Mouse (Mus musculus) T-cell, adult 2 months (primary cell): ENCODE data around the gene Hk3.

Source experiments
- DNase-seq: peaks from one replicate; pipeline ENCODE4 v3.0.0; 2022; ENCODE audit warnings: low spot score

Hk3 gene

DNA sequence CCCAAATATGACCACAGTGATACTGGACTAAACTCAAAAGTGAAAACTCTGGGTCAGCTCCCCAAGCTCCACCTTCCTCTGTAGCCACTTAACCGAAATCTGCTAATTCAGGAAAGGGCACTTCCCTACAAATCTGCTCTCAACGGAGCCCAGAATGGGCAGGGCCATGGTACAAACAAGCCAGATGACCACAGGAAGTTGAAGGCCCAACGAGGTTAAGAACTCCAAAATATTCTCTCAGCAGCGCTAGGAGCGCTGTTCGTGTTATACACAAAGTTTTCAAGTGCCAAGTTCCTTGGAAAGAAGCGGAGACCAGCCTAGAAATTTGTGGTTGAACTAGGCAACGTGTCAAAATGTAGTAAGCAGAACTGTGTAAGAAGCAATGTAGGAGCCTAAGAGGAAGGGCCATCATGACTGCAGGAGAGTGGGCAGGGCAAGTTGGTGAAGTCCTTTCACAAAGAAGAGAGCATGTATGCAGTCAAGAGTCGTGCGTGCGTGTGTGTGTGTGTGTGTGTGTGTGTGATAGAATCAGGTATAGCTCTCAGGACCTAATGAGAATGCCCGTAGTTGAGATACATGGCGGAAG, at the start of gene Hk3:
Hk3 (minus strand) TSS at position 192 of the 586 bp plus-strand sequence.
- DNase-seq, result no peak

DNA sequence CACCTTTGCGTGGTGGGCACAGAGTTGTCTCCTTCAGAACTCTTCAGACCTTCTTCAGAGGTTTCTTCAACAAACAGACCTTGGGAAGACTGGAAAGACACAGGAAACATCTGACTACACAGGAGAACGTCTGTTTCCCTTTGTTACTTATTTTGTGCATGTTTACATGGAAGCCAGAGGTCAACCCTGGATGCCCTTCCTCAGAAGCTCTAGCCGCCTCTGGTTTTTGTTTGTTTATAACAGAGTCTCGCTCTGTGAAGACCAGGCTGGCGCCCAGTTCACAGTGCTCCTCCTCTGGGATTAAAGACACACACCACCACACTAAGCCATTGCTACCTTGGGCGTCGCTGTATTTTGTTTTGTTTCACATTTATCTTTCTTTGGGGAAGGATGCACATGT, 48.5 kb upstream of the Hk3 start:
- DNase-seq, result no peak

GRCm38 (mm10) chr13:55063276-55063675, 42.1 kb upstream of the Hk3 start:
- DNase-seq, result no peak

GRCm38 (mm10) chr13:55058042-55058441, 36.9 kb upstream of the Hk3 start:
- DNase-seq, result no peak

DNA sequence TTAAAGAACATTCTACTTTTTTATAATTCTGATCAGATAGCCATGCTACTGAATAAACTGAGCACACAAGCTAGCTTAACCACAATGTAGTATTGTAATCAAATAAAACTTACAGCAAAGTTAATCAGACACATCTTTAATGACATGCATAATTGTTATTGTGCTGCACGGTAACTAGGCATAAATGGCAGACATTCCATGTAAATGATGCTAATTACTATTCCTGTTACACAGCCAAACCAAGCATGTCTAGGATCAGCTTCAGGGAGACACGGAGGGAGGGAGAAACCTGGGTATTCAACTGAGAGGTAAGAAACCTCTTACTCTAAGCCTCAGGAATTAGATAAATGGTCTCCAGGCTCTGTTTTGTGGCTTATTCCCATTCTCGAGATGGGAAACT, 26.5 kb upstream of the Hk3 start:
- DNase-seq, result no peak

GRCm38 (mm10) chr13:55040016-55040415, 18.8 kb upstream of the Hk3 start:
- DNase-seq, result no peak

DNA sequence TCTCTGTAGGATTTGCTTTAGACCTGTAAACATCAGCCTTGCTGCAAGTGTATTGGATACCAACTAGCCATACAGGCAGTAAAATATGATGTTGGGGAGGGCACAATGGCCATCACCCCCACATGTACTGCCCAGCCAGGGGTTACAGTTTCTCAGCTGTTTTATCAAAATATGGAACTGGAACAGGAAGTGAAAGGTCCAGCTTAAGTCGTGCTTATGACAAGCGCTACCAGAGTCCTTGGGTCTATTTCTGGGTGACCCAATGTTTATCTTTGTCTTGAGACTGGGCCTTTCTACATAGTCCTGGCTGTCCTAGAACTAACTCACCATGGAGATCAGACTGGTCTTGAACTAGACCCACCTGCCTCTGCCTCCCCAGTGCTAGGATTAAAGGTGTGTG, 3.0 kb upstream of the Hk3 start:
- no peak for DNase-seq

DNA sequence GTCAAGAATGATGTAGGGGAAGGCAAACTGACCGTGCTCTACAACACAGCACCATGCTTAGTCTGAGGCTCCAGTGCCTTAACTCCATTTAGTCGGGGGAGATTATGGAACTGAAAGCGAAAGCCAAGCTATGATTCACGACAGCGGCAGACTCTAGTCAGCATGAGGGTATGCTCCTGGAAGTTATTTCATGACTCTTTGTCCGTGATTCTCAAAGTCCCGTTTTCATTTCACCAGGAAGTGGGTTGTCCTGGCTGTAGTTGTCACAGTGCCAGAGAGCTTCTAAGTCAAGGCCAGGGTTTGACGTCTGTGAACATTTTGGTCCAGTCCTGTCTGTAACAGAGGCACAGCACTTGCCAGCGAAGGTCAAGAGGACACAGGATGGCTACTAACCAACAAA, 1.5 kb upstream of the Hk3 start:
- DNase-seq, result peak; percentile 15

DNA sequence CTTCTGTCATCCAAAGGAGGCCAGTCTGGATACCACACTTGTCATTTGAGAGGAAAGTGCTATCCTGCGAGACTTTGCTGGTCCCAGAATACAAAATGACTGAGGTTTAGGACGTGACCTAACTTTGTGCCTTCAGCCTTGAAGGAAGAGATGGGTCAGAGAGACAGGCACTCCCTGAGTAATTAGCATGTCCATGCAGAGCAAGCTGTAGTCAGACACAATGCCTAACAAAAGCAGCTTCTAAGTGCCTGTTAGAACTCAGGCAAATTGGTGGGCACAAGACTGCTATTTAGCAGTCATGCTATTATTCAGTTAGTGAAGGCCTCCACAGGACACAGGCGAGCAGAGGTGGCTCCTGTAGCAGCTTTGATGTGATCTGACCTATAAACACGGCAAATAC, 1.1 kb upstream of the Hk3 start:
- DNase-seq, result no peak

- no peak for DNase-seq
Measured at GRCm38 (mm10) chr13:55020051-55020450, 1.1 kb downstream of the Hk3 start.

DNA sequence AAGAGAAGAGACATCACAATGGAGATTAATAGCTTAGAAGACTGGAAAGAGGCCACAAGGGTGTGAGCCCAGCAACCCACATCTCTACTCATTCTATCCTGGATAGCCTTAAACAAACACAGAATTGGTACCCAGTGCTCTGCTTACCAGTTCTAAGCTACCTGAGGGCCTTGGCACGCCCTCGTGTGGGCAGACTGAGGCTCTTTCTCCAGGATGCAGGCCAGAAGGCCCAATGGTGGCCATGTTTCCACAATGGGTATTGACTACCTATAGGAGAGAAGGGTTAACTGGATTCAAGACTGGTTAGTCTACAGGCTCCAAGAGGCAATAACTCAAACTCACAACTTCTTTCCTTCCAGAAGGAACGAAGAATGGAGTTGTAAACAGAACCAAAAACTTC, 2.0 kb downstream of the Hk3 start:
- DNase-seq, result no peak

- DNase-seq, result no peak
Measured at GRCm38 (mm10) chr13:55018700-55019099, 2.5 kb downstream of the Hk3 start.

GRCm38 (mm10) chr13:55017898-55018599, 3.1 kb downstream of the Hk3 start:
- peak; percentile 68 for DNase-seq

DNA sequence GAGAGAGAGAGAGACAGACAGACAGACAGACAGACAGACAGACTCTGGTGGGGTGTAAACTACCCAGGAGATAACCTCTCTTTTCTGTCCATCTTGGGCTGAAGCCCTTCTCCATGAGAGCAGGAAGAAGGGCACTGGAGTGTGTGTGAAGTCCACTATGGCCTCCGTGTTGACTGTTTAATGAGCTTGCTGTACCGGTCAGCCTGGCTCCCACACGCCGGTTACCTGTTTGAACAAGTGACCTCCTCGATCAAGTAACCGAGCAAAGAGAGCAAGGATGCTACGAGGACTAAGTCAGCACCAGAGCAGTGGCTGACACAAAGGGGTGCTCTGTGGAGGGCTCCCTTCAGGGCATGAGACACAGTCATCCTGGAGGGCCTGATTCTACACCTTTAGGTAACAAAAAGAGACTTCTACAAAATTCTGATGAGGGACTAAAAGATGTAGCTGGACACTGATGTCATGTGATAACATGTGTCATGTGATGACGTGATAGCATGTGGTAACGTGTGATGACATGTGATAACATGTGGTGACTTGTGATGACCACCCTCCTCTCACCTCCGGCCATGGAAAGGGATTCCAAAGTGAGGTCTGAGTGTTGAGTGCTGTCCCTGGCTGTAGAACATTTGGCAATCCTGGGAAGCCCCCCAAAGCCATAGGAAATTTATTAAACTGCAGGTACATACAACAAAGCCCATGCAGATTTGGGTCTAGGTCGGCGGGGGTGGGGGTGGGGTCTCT, 3.9 kb downstream of the Hk3 start:
- DNase-seq, result no peak

DNA sequence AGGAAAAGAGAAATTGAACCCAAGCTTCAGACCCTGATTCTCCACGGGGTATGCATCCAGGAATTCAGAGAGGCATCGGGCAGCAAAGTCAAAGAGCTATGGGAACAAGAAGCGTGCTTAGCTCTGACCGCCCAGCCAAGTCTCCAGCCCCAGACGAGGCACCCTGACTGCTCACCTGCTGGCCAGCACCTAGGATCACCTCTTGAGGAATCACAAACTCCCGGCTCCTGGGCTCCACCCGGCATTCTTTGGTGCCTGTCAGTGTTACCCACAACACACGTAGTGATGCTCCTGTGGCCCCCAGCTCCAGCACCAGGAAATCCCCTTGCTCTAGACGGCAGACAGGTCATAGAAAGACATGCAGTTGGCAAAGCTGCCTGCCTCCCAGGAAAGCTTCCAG, 6.7 kb downstream of the Hk3 start:
- no peak for DNase-seq

DNA sequence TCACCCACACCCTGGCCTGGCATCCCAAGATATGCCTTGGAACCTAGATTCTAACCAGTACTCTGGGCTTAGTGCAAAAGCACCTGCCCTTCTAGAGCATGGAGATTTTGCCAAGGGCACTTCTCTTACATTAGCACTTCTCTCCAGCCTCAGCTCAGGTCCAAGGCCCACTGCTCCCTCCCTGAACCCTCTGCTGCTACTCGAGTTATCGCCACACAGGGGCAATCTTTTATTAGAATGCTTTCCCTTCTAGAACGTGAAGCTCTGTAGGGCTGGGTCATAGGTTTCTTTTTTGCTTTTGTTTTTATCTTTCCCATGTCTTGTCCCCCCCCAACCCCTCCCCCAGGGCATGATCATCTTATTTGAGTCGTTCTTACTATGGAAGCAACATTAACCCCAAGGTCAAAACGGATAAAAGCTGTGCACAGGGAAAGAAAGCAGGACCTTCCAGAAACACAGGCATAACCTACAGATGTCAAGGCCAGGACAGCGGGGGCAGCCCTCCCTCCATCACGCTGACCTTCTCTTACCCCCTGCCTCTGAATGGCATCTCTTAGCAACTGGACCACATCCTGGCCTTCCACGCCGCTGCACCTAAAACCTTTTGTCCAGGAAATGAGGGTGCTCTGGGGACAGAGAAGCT, 7.4 kb downstream of the Hk3 start:
- peak; percentile 16 for DNase-seq

DNA sequence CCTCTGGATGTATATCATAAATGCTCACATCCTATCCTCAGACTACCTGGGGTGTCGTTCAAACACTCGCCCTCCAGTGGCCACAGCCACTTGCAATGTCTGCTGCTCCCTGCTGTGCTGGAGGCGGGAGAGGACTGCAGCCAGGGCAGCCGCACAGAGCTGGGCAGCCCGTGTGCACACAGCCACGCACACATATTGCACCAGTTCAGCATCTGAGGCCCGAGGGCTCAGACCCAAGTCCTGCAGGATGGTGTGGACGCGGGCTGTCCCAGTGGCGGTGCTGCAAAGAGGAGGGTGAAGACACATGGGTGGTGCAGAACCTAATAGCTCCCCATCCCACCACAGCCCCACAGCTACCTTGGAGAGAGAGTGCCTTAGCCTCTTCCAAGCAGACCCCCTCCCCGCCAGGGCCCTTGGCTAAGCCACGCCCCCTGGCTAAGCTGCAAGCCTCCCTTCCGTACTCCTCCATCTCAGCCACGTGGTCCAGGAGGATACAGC, 9.2 kb downstream of the Hk3 start:
- DNase-seq, result no peak

GRCm38 (mm10) chr13:55011103-55011502, 10.1 kb downstream of the Hk3 start:
- DNase-seq, result no peak

GRCm38 (mm10) chr13:55008589-55008988, 12.6 kb downstream of the Hk3 start:
- no peak for DNase-seq

- DNase-seq, result no peak
Measured at GRCm38 (mm10) chr13:55006415-55006742, 14.8 kb downstream of the Hk3 start.

- no peak for DNase-seq
Measured at GRCm38 (mm10) chr13:55005691-55006414, 15.3 kb downstream of the Hk3 start.

DNA sequence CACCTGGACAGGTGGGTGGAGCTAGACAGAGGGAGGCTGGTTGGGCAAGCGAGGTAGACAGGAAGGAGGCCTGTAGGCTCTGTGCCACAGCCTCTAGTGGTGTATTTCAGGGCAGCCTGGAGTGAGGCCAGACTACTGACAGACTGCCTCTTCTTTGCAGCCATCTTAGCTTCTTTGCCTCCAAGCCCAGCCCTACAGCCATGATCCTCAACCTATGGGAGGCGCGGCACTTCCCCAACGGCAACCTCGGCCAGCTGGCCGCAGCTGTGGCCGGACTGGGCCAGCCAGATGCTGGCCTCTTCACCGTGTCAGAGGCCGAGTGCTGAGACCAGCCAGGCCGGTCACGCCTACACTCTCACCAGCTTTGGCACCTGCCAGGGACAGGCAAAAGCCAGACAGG, 16.5 kb downstream of the Hk3 start:
- no peak for DNase-seq
